Mouse (Mus musculus) ES-E14 (cell line): ENCODE measurements around the gene Cd8b1. TPM values are rescaled to one million over a fixed set of nuclear protein-coding genes. Genes with fewer than 3 reads are reported as not detected.

ENCODE experiments used
- DNase-seq: peaks from one replicate; pipeline ENCODE4 v3.0.0-alpha.2; 2013; ENCODE audit warnings: low read depth, low spot score
- H3K27ac ChIP-seq: 2 replicates; pipeline ENCODE4 v1.5.1; 2012; ENCODE audit warnings: low read depth, mild to moderate bottlenecking, low read length, moderate library complexity, mixed read lengths; ENCODE audit not compliant: poor library complexity, insufficient read depth, severe bottlenecking
- H3K36me3 ChIP-seq: 2 replicates; pipeline ENCODE4 v1.6.1; 2012; ENCODE audit warnings: mild to moderate bottlenecking, low read length, moderate library complexity, mixed read lengths; ENCODE audit not compliant: control insufficient read depth, poor library complexity, insufficient read depth, severe bottlenecking
- H3K4me1 ChIP-seq, 2 experiments: fragments of 150-350 bp in 1 of 2; sonication (generic) in 1 of 2; 2 replicates each; pipeline ENCODE4 v1.6.1; 2012; ENCODE audit warnings: low read length in 2 of 2, mild to moderate bottlenecking in 1 of 2, mixed read lengths in 1 of 2; ENCODE audit not compliant: control insufficient read depth in 2 of 2, insufficient read depth in 2 of 2, poor library complexity in 1 of 2
- H3K4me3 ChIP-seq, 2 experiments: fragments of 150-350 bp in 1 of 2; sonication (generic) in 1 of 2; 2 replicates each; pipeline ENCODE4 v1.5.1; 2012; ENCODE audit warnings: low read length in 2 of 2, low read depth in 1 of 2, mild to moderate bottlenecking in 1 of 2, mixed read lengths in 1 of 2; ENCODE audit not compliant: insufficient read depth in 1 of 2, poor library complexity in 1 of 2, severe bottlenecking in 1 of 2
- H3K9ac ChIP-seq: 2 replicates; pipeline ENCODE4 v1.6.1; 2012; ENCODE audit warnings: low read depth, mild to moderate bottlenecking, low read length, mixed read lengths; ENCODE audit not compliant: poor library complexity, insufficient read depth, severe bottlenecking
- H3K9me3 ChIP-seq: fragments of 150-350 bp; sonication (generic); 2 replicates; pipeline ENCODE4 v1.6.1; 2012; ENCODE audit warnings: low read depth, mild to moderate bottlenecking, low read length; ENCODE audit not compliant: control insufficient read depth, insufficient read depth
- CHD2 ChIP-seq: IDR thresholded peaks from 2 replicates; pipeline ENCODE4 v1.6.1; 2014; ENCODE audit warnings: mild to moderate bottlenecking, low read depth, low read length, inconsistent platforms
- HCFC1 ChIP-seq: IDR thresholded peaks from 2 replicates; pipeline ENCODE4 v1.6.1; 2012; ENCODE audit warnings: low read length, inconsistent platforms, borderline replicate concordance; ENCODE audit not compliant: insufficient read depth
- MAFK ChIP-seq: IDR thresholded peaks from 2 replicates; pipeline ENCODE4 v1.6.1; 2014; ENCODE audit warnings: mild to moderate bottlenecking, low read depth, low read length, inconsistent platforms; ENCODE audit not compliant: insufficient read depth
- ZC3H11A ChIP-seq: IDR thresholded peaks from 2 replicates; pipeline ENCODE4 v1.6.1; 2012; ENCODE audit warnings: low read depth, mild to moderate bottlenecking, inconsistent platforms, low read length, borderline replicate concordance
- ZNF384 ChIP-seq: IDR thresholded peaks from 2 replicates; pipeline ENCODE4 v1.6.1; 2012; ENCODE audit warnings: low read depth, low read length, inconsistent platforms
- in situ Hi-C, 2 experiments: fragments of 600-800 bp; cut with MboI; formaldehyde crosslinking; loops; one replicate each; pipeline ENCODE4 v1.15.1; 2025; ENCODE audit warnings: low sequenced_read_pairs in 2 of 2, inconsistent platforms in 1 of 2; ENCODE audit not compliant: unreplicated experiment in 2 of 2
- total RNA-seq: library from RNA; depleted of rRNA; stranded (reverse); fragments of 300-350 nt; gene quantifications from 2 replicates; pipeline ENCODE4 v1.2.3, GENCODE M21; 2012

Gene Cd8b1
- total RNA-seq, 1 experiment, result not detected

DNA sequence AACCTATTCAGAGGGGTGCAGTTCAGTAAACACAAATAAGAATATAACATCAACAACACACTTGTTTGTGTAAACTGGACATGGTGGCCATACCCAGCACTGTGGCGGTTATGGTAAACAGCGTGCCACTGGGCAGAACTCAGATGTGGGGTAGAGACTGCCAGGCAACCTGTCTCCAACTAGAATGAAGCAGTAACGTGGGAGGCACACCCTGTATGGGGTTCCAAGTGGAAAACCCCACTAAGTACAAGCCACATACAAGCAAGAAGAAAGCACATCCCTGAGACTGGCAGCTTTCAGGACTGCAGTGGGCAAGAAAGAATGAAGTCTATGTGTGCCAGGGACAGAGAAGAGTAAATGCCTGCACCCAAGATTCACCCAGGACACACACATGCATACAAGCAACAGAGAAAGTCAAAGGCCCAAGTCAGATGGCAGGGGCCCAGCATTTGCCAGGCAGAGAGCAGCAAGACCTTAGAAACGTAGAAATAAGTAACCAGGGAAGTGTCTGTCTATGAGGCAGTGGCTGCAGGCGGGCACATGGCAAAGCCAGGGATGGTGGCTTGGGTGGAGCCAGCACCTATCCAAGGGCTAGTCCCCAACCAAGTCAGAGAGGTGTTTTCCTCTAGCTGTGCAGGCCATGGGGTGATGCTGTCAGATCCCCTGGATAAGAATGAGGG lies 49.6 kb downstream of the Cd8b1 start:
- Histone ChIP-seq H3K9ac (no peak overlapping the region), H3K9me3 (no peaks in the 10 kb centered on the region), H3K36me3 (no peaks in the 10 kb centered on the region), H3K4me1 (no peaks in the 10 kb centered on the region), H3K4me3 (no peak overlapping the region), H3K27ac (no peak overlapping the region)
- TF ChIP-seq MAFK, result no peak
- TF ChIP-seq CHD2, result no peak
- TF ChIP-seq ZC3H11A, result no peak
- TF ChIP-seq ZNF384, result no peak
- no peak for TF ChIP-seq HCFC1
- in situ Hi-C loops, result no loop called here
- no peak for DNase-seq

- H3K9me3 ChIP-seq, result no peaks in the 10 kb centered on the region
- DNase-seq, result no peak
- H3K9ac ChIP-seq, result no peak within 1 kb of the TSS
- TF ChIP-seq ZC3H11A (no peak), MAFK (no peak), ZNF384 (no peak), HCFC1 (no peak), CHD2 (no peak)
- no peak within 1 kb of the TSS for H3K4me3 ChIP-seq
- H3K4me1 ChIP-seq, result no peaks in the 10 kb centered on the region
- H3K36me3 ChIP-seq, result no peaks in the 10 kb centered on the region
- H3K27ac ChIP-seq, result no peak within 1 kb of the TSS
- in situ Hi-C loops, result no loop called here
Measured at GRCm38 (mm10) chr6:71373249-71373775, 50.7 kb downstream of the Cd8b1 start, which contains the start of gene Cd8a. Cd8a (plus strand) TSS chr6:71373427.

- Histone ChIP-seq H3K9me3 (no peaks in the 10 kb centered on the region), H3K4me1 (no peaks in the 10 kb centered on the region), H3K27ac (no peak overlapping the region), H3K9ac (no peak overlapping the region), H3K36me3 (no peaks in the 10 kb centered on the region), H3K4me3 (no peak overlapping the region)
- DNase-seq, result no peak
- in situ Hi-C loops, result no loop called here
- TF ChIP-seq MAFK (no peak), ZC3H11A (no peak), HCFC1 (no peak), ZNF384 (no peak), CHD2 (no peak)
Measured at GRCm38 (mm10) chr6:71374311-71374829, 51.8 kb downstream of the Cd8b1 start.

DNA sequence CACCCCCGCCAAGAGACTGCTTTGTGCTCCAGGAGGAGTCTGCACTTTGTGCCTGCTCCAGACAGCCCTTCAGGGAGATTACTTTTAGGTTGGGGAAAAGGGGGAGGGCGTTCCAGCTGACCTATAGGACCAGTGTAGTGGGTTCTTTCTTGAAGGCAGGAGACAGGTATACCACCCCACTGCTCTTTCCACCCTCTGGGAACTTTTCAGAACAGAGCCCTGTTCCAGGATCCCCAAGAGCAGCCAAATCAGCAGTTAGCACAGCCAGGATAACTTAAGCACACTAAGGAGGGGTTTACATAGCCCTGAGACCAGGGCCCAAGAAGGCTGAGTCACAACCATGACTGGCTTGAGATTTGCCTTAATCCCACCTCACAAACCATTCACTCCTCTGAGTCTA lies 52.3 kb downstream of the Cd8b1 start:
- DNase-seq, result no peak
- in situ Hi-C loops, result no loop called here
- H3K36me3 ChIP-seq, result no peaks in the 10 kb centered on the region
- H3K9me3 ChIP-seq, result no peaks in the 10 kb centered on the region
- H3K27ac ChIP-seq, result no peak overlapping the region
- no peaks in the 10 kb centered on the region for H3K4me1 ChIP-seq
- TF ChIP-seq ZC3H11A (no peak), CHD2 (no peak)
- no peak overlapping the region for H3K9ac ChIP-seq
- H3K4me3 ChIP-seq, result no peak overlapping the region
